Mouse (Mus musculus): ENCODE measurements at regions not wholly inside any gene's neighbourhood (a gene's known extent, or its start where the extent isn't known, plus 50 kb on each side); places are given as distances from the start of the nearest gene placed in this dataset.

DNA sequence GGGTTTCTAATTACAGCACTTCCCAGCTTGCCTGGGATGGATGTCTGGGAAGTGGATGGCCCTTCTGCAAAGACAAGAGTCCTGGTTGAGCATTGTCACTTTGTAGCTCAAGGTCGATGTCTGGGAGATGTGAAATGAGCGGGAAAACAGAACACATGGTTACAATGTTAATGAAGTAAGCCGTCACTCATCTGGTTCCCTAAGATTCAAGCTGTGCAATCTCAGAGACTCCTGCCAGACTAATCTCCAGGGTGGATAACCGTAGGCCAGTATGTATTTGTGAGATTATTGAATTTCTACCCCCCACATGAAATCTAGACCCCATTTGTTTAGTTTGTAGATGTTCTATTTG, 122.5 kb upstream of the Shb start:
- no peak for TF ChIP-seq CTCF (IDR thresholded peaks at IDR 0.05; ENCODE audit: extremely low read depth, insufficient read depth, insufficient read length, insufficient replicate concordance)
- no peak for TF ChIP-seq POLR2A (IDR thresholded peaks at IDR 0.05; ENCODE audit: low read depth, low read length)
